Mouse (Mus musculus) stomach, embryonic 15.5 days (tissue): ENCODE measurements around the gene Slc48a1. TPM values are rescaled to one million over a fixed set of nuclear protein-coding genes. Genes with fewer than 3 reads are reported as not detected.

Experiments
- ATAC-seq: fragments of 200-750 bp; cut with Nextera tagmentation; 2 replicates; pipeline ENCODE4 v1.8.0; 2017; ENCODE audit warnings: low read depth, moderate number of reproducible peaks, moderate TSS enrichment; ENCODE audit not compliant: insufficient read depth, low FRiP score
- H3K27ac ChIP-seq: fragments of 300-500 bp; sonication (generic); 2 replicates; pipeline ENCODE4 v1.5.1; 2015; ENCODE audit warnings: mild to moderate bottlenecking, inconsistent platforms
- H3K27me3 ChIP-seq: fragments of 300-500 bp; sonication (generic); replicated peaks from 2 replicates; pipeline ENCODE4 v1.6.1; 2015; ENCODE audit warnings: inconsistent platforms
- H3K36me3 ChIP-seq: fragments of 300-500 bp; sonication (generic); 2 replicates; pipeline ENCODE4 v1.6.1; 2015; ENCODE audit warnings: inconsistent platforms
- H3K4me1 ChIP-seq: fragments of 300-500 bp; sonication (generic); 2 replicates; pipeline ENCODE4 v1.6.1; 2015; ENCODE audit warnings: inconsistent platforms
- H3K4me2 ChIP-seq: fragments of 300-500 bp; sonication (generic); 2 replicates; pipeline ENCODE4 v1.6.1; 2015; ENCODE audit warnings: mild to moderate bottlenecking, inconsistent platforms
- H3K4me3 ChIP-seq: fragments of 300-500 bp; sonication (generic); replicated peaks from 2 replicates; pipeline ENCODE4 v1.5.1; 2015; ENCODE audit warnings: inconsistent platforms
- H3K9ac ChIP-seq: fragments of 300-500 bp; sonication (generic); 2 replicates; pipeline ENCODE4 v1.6.1; 2015; ENCODE audit warnings: inconsistent platforms
- H3K9me3 ChIP-seq: fragments of 300-500 bp; sonication (generic); 2 replicates; pipeline ENCODE4 v1.6.1; 2016; ENCODE audit warnings: inconsistent platforms
- WGBS: fragments of 180-500 bp; shearing (Covaris S2); methylation state at CpG from one replicate; pipeline ENCODE4 v1.1.7; 2015; 5-methylcytosine and 5-hydroxymethylcytosine counted together
- polyA plus RNA-seq: library from polyadenylated mRNA; unstranded; fragments of >200 nt; fragmentation: Nextera tagmentation; extraction: Ambion mirVana; gene quantifications from 2 replicates; pipeline ENCODE4 v1.2.1, GENCODE M21; 2015

Slc48a1 gene
- polyA plus RNA-seq, 1 experiment from 2014 or later, result 41.9 TPM

GRCm38 (mm10) chr15:97744930-97745329, 33.4 kb upstream of the Slc48a1 start:
- ATAC-seq, result 0 out of 2 replicates have a peak, but pooled peaks have one; percentile 19
- no peak overlapping the region for H3K9ac ChIP-seq
- H3K4me3 ChIP-seq, result no peak overlapping the region
- H3K36me3 ChIP-seq, result no peaks in the 10 kb centered on the region
- H3K4me2 ChIP-seq, result no peak overlapping the region
- no peaks in the 10 kb centered on the region for H3K9me3 ChIP-seq
- 0 out of 2 replicates have a peak, but pooled peaks cover 11% of the 10 kb centered on the region for H3K4me1 ChIP-seq
- no peaks in the 10 kb centered on the region for H3K27me3 ChIP-seq
- WGBS, result 54% methylated on average over 10 of the region's 10 CpGs
- H3K27ac ChIP-seq, result no peak overlapping the region

- Histone ChIP-seq H3K36me3 (no peaks in the 10 kb centered on the region), H3K4me3 (no peak overlapping the region), H3K4me2 (no peak overlapping the region), H3K9me3 (no peaks in the 10 kb centered on the region), H3K27ac (no peak overlapping the region), H3K9ac (no peak overlapping the region), H3K4me1 (0 out of 2 replicates have a peak, but pooled peaks cover 15% of the 10 kb centered on the region), H3K27me3 (no peaks in the 10 kb centered on the region)
- no peak for ATAC-seq
- 52% methylated on average over 10 of the region's 10 CpGs for WGBS
Measured at GRCm38 (mm10) chr15:97745331-97745730, 33.0 kb upstream of the Slc48a1 start.

- Histone ChIP-seq H3K27me3 (no peaks in the 10 kb centered on the region), H3K9me3 (no peaks in the 10 kb centered on the region), H3K36me3 (no peaks in the 10 kb centered on the region), H3K4me3 (no peak overlapping the region), H3K4me2 (no peak overlapping the region), H3K9ac (no peak overlapping the region), H3K27ac (no peak overlapping the region), H3K4me1 (peaks cover 24% of the 10 kb centered on the region)
- WGBS, result 83% methylated on average over 10 of the region's 10 CpGs
- no peak for ATAC-seq
Measured at GRCm38 (mm10) chr15:97746278-97746677, 32.0 kb upstream of the Slc48a1 start.

- H3K4me1 ChIP-seq, result peaks cover 24% of the 10 kb centered on the region
- H3K9me3 ChIP-seq, result no peaks in the 10 kb centered on the region
- H3K9ac ChIP-seq, result no peak overlapping the region
- H3K4me3 ChIP-seq, result no peak overlapping the region
- ATAC-seq, result no peak
- no peaks in the 10 kb centered on the region for H3K36me3 ChIP-seq
- H3K27ac ChIP-seq, result no peak overlapping the region
- no peaks in the 10 kb centered on the region for H3K27me3 ChIP-seq
- no peak overlapping the region for H3K4me2 ChIP-seq
- WGBS, result 92% methylated on average over 24 of the region's 24 CpGs
Measured at GRCm38 (mm10) chr15:97746748-97747147, 31.6 kb upstream of the Slc48a1 start.

- H3K27ac ChIP-seq, result no peak overlapping the region
- H3K4me2 ChIP-seq, result no peak overlapping the region
- no peaks in the 10 kb centered on the region for H3K9me3 ChIP-seq
- no peaks in the 10 kb centered on the region for H3K27me3 ChIP-seq
- 79% methylated on average over 4 of the region's 4 CpGs for WGBS
- no peak overlapping the region for H3K9ac ChIP-seq
- no peaks in the 10 kb centered on the region for H3K36me3 ChIP-seq
- no peak overlapping the region for H3K4me3 ChIP-seq
- ATAC-seq, result no peak
- peaks cover 24% of the 10 kb centered on the region for H3K4me1 ChIP-seq
Measured at GRCm38 (mm10) chr15:97747486-97747885, 30.8 kb upstream of the Slc48a1 start.

GRCm38 (mm10) chr15:97748309-97748708, 30.0 kb upstream of the Slc48a1 start:
- Histone ChIP-seq H3K9me3 (no peaks in the 10 kb centered on the region), H3K9ac (no peak overlapping the region), H3K36me3 (no peaks in the 10 kb centered on the region), H3K4me3 (no peak overlapping the region), H3K27me3 (no peaks in the 10 kb centered on the region), H3K27ac (no peak overlapping the region), H3K4me1 (peaks cover 24% of the 10 kb centered on the region), H3K4me2 (no peak overlapping the region)
- ATAC-seq, result no peak
- WGBS, result 55% methylated on average over 10 of the region's 10 CpGs

- Histone ChIP-seq H3K27ac (no peak overlapping the region), H3K9me3 (no peaks in the 10 kb centered on the region), H3K4me2 (no peak overlapping the region), H3K4me3 (no peak overlapping the region), H3K27me3 (no peaks in the 10 kb centered on the region), H3K4me1 (peaks cover 24% of the 10 kb centered on the region), H3K36me3 (no peaks in the 10 kb centered on the region), H3K9ac (no peak overlapping the region)
- WGBS, result 88% methylated on average over 4 of the region's 4 CpGs
- ATAC-seq, result no peak
Measured at GRCm38 (mm10) chr15:97748964-97749363, 29.4 kb upstream of the Slc48a1 start.

- peaks cover 24% of the 10 kb centered on the region for H3K4me1 ChIP-seq
- H3K36me3 ChIP-seq, result no peaks in the 10 kb centered on the region
- ATAC-seq, result no peak
- H3K9ac ChIP-seq, result no peak overlapping the region
- H3K4me2 ChIP-seq, result no peak overlapping the region
- 95% methylated on average over 9 of the region's 9 CpGs for WGBS
- no peak overlapping the region for H3K4me3 ChIP-seq
- no peak overlapping the region for H3K27ac ChIP-seq
- no peaks in the 10 kb centered on the region for H3K9me3 ChIP-seq
- no peaks in the 10 kb centered on the region for H3K27me3 ChIP-seq
Measured at GRCm38 (mm10) chr15:97749397-97749796, 28.9 kb upstream of the Slc48a1 start.

GRCm38 (mm10) chr15:97749841-97750240, 28.5 kb upstream of the Slc48a1 start:
- H3K4me2 ChIP-seq, result no peak overlapping the region
- H3K4me3 ChIP-seq, result no peak overlapping the region
- 87% methylated on average over 13 of the region's 13 CpGs for WGBS
- H3K36me3 ChIP-seq, result no peaks in the 10 kb centered on the region
- ATAC-seq, result no peak
- H3K27ac ChIP-seq, result no peak overlapping the region
- no peaks in the 10 kb centered on the region for H3K27me3 ChIP-seq
- H3K4me1 ChIP-seq, result peaks cover 22% of the 10 kb centered on the region
- H3K9ac ChIP-seq, result no peak overlapping the region
- no peaks in the 10 kb centered on the region for H3K9me3 ChIP-seq

GRCm38 (mm10) chr15:97750697-97751096, 27.6 kb upstream of the Slc48a1 start:
- Histone ChIP-seq H3K36me3 (no peaks in the 10 kb centered on the region), H3K27me3 (no peaks in the 10 kb centered on the region), H3K4me1 (peaks cover 19% of the 10 kb centered on the region), H3K9ac (no peak overlapping the region), H3K27ac (peak overlapping the region; percentile 35), H3K4me2 (peak overlapping the region; percentile 5; the same call in 1 of the 2 replicates), H3K9me3 (no peaks in the 10 kb centered on the region), H3K4me3 (no peak overlapping the region)
- whole genome bisulfite sequencing, result 17% methylated on average over 12 of the region's 12 CpGs
- peak; percentile 58; the same call in 1 of the 2 replicates for ATAC-seq

- peaks cover 19% of the 10 kb centered on the region for H3K4me1 ChIP-seq
- H3K4me3 ChIP-seq, result no peak overlapping the region
- no peaks in the 10 kb centered on the region for H3K36me3 ChIP-seq
- no peak overlapping the region for H3K4me2 ChIP-seq
- H3K9me3 ChIP-seq, result no peaks in the 10 kb centered on the region
- no peak for ATAC-seq
- no peaks in the 10 kb centered on the region for H3K27me3 ChIP-seq
- no peak overlapping the region for H3K27ac ChIP-seq
- no peak overlapping the region for H3K9ac ChIP-seq
- WGBS, result 76% methylated on average over 2 of the region's 2 CpGs
Measured at GRCm38 (mm10) chr15:97751676-97752075, 26.6 kb upstream of the Slc48a1 start.

GRCm38 (mm10) chr15:97752491-97752890, 25.8 kb upstream of the Slc48a1 start:
- WGBS, result 84% methylated on average over 5 of the region's 5 CpGs
- Histone ChIP-seq H3K4me1 (peaks cover 19% of the 10 kb centered on the region), H3K36me3 (no peaks in the 10 kb centered on the region)

GRCm38 (mm10) chr15:97754476-97754875, 23.8 kb upstream of the Slc48a1 start:
- no peaks in the 10 kb centered on the region for H3K27me3 ChIP-seq
- WGBS, result 38% methylated on average over 6 of the region's 6 CpGs
- no peaks in the 10 kb centered on the region for H3K36me3 ChIP-seq
- no peak overlapping the region for H3K4me2 ChIP-seq
- H3K9me3 ChIP-seq, result no peaks in the 10 kb centered on the region
- no peak overlapping the region for H3K9ac ChIP-seq
- H3K4me1 ChIP-seq, result peaks cover 19% of the 10 kb centered on the region
- H3K27ac ChIP-seq, result no peak overlapping the region
- no peak for ATAC-seq
- no peak overlapping the region for H3K4me3 ChIP-seq

More at GRCm38 (mm10) chr15:97752491-97752890, 25.8 kb upstream of the Slc48a1 start:
- H3K9me3 ChIP-seq, result no peaks in the 10 kb centered on the region
- no peak for ATAC-seq
- no peak overlapping the region for H3K27ac ChIP-seq
- H3K4me3 ChIP-seq, result no peak overlapping the region
- H3K27me3 ChIP-seq, result no peaks in the 10 kb centered on the region
- H3K4me2 ChIP-seq, result no peak overlapping the region
- no peak overlapping the region for H3K9ac ChIP-seq
